Mouse (Mus musculus) CD4-positive, CD25-positive, alpha-beta regulatory T cell, adult 9 weeks (primary cell): Measurements from ENCODE around the gene Rnf115. TPM values are rescaled to one million over a fixed set of nuclear protein-coding genes. Genes with fewer than 3 reads are reported as not detected.

Experiments used
- polyA plus RNA-seq: library from polyadenylated mRNA; unstranded; fragments of 100-300 nt; shearing (Covaris generic); gene quantifications from one replicate; pipeline ENCODE4 v1.2.1, GENCODE M21; 2017

Gene Rnf115
- polyA plus RNA-seq = 26.3 TPM

DNA sequence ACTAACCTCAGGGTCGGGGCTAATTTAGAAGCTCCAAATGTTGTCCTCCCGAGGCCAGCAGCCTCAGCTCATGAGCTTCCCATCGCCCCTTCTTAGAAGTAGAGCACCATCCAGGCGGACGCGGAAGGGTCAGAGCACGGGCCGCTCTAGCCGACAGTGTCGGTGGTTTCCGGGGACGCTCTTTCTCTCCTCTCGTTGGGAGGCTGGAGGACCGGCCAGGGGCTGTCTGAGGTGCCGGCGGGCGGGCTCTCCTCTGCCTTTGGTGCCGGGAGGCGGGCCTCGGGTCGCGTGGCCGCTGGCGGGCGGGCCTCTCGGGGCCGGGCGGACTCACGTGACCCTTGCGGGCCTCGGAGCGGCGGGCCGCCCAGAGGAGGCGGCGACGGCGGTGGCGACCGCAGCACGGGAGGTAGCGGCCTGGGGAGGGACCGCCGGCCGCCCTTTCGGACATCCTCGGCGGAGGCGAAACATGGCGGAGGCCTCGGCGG is at the start of gene Rnf115, which contains the start of gene Polr3c:
Rnf115 (plus strand) TSS at position 322 of the 485 bp plus-strand sequence.
Polr3c (minus strand) TSS at position 286 of the 485 bp plus-strand sequence.

DNA sequence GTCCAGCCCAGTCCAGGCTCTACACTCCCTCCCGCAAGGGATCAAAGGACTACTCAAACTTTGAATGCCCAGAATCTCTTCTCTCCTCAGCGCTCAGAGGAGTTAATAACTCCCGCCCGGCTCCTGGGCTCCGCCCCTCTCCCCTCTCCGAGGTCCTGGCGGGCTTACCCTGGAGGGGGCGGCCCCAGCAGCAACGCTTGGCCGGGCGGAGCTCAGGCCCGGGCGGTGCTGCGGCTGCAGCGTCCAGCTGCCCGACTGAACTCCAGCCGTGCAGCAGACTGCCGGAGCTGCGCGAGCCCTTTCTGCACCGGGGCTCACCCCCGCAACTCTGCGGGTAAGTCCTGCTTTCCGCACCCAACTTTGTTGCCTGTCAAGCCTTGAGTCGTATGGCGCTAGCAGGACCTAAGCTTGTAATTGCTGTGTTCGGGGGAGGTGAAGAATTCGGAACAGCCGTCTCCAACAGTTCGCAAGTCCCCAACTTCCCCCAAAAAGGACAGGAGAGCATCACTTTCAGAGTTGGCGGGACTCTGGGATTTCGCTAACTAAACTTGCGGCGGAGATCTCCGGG is 31.2 kb upstream of the Rnf115 start, which contains the start of gene Pias3:
Pias3 (plus strand) TSS at position 187 of the 568 bp plus-strand sequence.

GRCm38 (mm10) chr3:96707903-96708683 is 19.4 kb upstream of the Rnf115 start, which contains the start of gene Nudt17:
Gene Nudt17, minus strand, starts transcription at chr3:96708562.

GRCm38 (mm10) chr3:96828984-96829383 is 101.5 kb downstream of the Rnf115 start, which contains the start of the genes Pdzk1 and Cd160:
Gene Pdzk1, plus strand, starts transcription at chr3:96829284.
Gene Cd160, minus strand, starts transcription at chr3:96829351.

Other genes starting within 250 kb of the Rnf115 start
- gene Hfe2, start 202.5 kb upstream of the Rnf115 start, polyA plus RNA-seq = not detected
- gene Txnip, start 169.7 kb upstream of the Rnf115 start, polyA plus RNA-seq = 1,390 TPM
- 1.1 TPM for gene Gm16253, start 150.7 kb upstream of the Rnf115 start, polyA plus RNA-seq
- gene Polr3gl, start 133.5 kb upstream of the Rnf115 start, polyA plus RNA-seq = 37.8 TPM
- gene Ankrd34a, start 131.0 kb upstream of the Rnf115 start, polyA plus RNA-seq = not detected
- gene Lix1l, start 126.5 kb upstream of the Rnf115 start, polyA plus RNA-seq = 0.74 TPM
- 331 TPM for gene Rbm8a, start 97.7 kb upstream of the Rnf115 start, polyA plus RNA-seq
- 92.9 TPM for gene Pex11b, start 92.3 kb upstream of the Rnf115 start, polyA plus RNA-seq
- gene Gm42957, start 92.2 kb upstream of the Rnf115 start, polyA plus RNA-seq = 0.12 TPM
- 0.19 TPM for gene Itga10, start 82.1 kb upstream of the Rnf115 start, polyA plus RNA-seq
- 0.19 TPM for gene Ankrd35, start 57.5 kb upstream of the Rnf115 start, polyA plus RNA-seq
- gene Pias3, start 31.3 kb upstream of the Rnf115 start, polyA plus RNA-seq = 24.3 TPM
- gene Nudt17, start 19.1 kb upstream of the Rnf115 start, polyA plus RNA-seq = 1.2 TPM
- gene Polr3c, start within 50 bp of the Rnf115 start, polyA plus RNA-seq = 83.3 TPM
- not detected for gene Pdzk1, start 101.6 kb downstream of the Rnf115 start, polyA plus RNA-seq
- 40.3 TPM for gene Cd160, start 101.7 kb downstream of the Rnf115 start, polyA plus RNA-seq
- 0.20 TPM for gene Gja5, start 177.0 kb downstream of the Rnf115 start, polyA plus RNA-seq
- 35.6 TPM for gene Gpr89, start 177.7 kb downstream of the Rnf115 start, polyA plus RNA-seq
- gene Gja8, start 198.4 kb downstream of the Rnf115 start, polyA plus RNA-seq = 0.04 TPM